Mouse (Mus musculus): Measurements from ENCODE around the gene Ctnnd2. TPM values are rescaled to one million over a fixed set of nuclear protein-coding genes. Genes with fewer than 3 reads are reported as not detected.

The Ctnnd2 gene
- polyA plus RNA-seq, 1 experiment = 0.28 TPM

- no peaks in the 10 kb centered on the region for H3K36me3 ChIP-seq (ENCODE audit: control insufficient read depth, insufficient read depth, low read length)
- no peaks in the 10 kb centered on the region for H3K4me1 ChIP-seq (ENCODE audit: control insufficient read depth, insufficient read depth, low read length)
- TF ChIP-seq CTCF (conservative IDR thresholded peaks at IDR 0.05; ENCODE audit: insufficient read depth, insufficient read length, low read depth, low read length) (no peak), POLR2A (IDR thresholded peaks at IDR 0.05; ENCODE audit: low read depth, low read length) (no peak)
- no peak for DNase-seq
- no peaks in the 10 kb centered on the region for H3K27me3 ChIP-seq (replicated peaks; ENCODE audit: control insufficient read depth, insufficient read depth, low read length)
- H3K27ac ChIP-seq (ENCODE audit: insufficient read depth, low read depth, low read length) = no peak overlapping the region
- WGBS = 74% methylated on average over 5 of the region's 5 CpGs
- H3K4me3 ChIP-seq (ENCODE audit: insufficient read depth, low read depth, low read length) = no peak overlapping the region
These were observed 759.5 kb downstream of the Ctnnd2 start for GRCm38 (mm10) chr15:30931906-30932305.

- Histone ChIP-seq H3K4me3 (ENCODE audit: insufficient read depth, low read depth, low read length) (no peak overlapping the region), H3K4me1 (ENCODE audit: control insufficient read depth, insufficient read depth, low read length) (no peaks in the 10 kb centered on the region), H3K36me3 (ENCODE audit: control insufficient read depth, insufficient read depth, low read length) (no peaks in the 10 kb centered on the region), H3K27me3 (replicated peaks; ENCODE audit: control insufficient read depth, insufficient read depth, low read length) (no peaks in the 10 kb centered on the region), H3K27ac (ENCODE audit: insufficient read depth, low read depth, low read length) (no peak overlapping the region)
- 46% methylated on average over 1 of the region's 1 CpGs for WGBS
- no peak for DNase-seq
- TF ChIP-seq CTCF (conservative IDR thresholded peaks at IDR 0.05; ENCODE audit: insufficient read depth, insufficient read length, low read depth, low read length) (no peak), POLR2A (IDR thresholded peaks at IDR 0.05; ENCODE audit: low read depth, low read length) (no peak)
These were observed 773.5 kb downstream of the Ctnnd2 start for GRCm38 (mm10) chr15:30945863-30946262.

- 76% methylated on average over 4 of the region's 4 CpGs for WGBS
- Histone ChIP-seq H3K36me3 (ENCODE audit: control insufficient read depth, insufficient read depth, low read length) (no peaks in the 10 kb centered on the region), H3K27me3 (replicated peaks; ENCODE audit: control insufficient read depth, insufficient read depth, low read length) (no peaks in the 10 kb centered on the region), H3K27ac (ENCODE audit: insufficient read depth, low read depth, low read length) (no peak overlapping the region), H3K4me1 (ENCODE audit: control insufficient read depth, insufficient read depth, low read length) (no peaks in the 10 kb centered on the region), H3K4me3 (ENCODE audit: insufficient read depth, low read depth, low read length) (no peak overlapping the region)
- TF ChIP-seq POLR2A (IDR thresholded peaks at IDR 0.05; ENCODE audit: low read depth, low read length) (no peak), CTCF (conservative IDR thresholded peaks at IDR 0.05; ENCODE audit: insufficient read depth, insufficient read length, low read depth, low read length) (no peak)
- no peak for DNase-seq
These were observed 786.1 kb downstream of the Ctnnd2 start for GRCm38 (mm10) chr15:30958513-30958912.

- Histone ChIP-seq H3K27ac (ENCODE audit: insufficient read depth, low read depth, low read length) (no peak overlapping the region), H3K36me3 (ENCODE audit: control insufficient read depth, insufficient read depth, low read length) (no peaks in the 10 kb centered on the region), H3K27me3 (replicated peaks; ENCODE audit: control insufficient read depth, insufficient read depth, low read length) (no peaks in the 10 kb centered on the region), H3K4me3 (ENCODE audit: insufficient read depth, low read depth, low read length) (no peak overlapping the region), H3K4me1 (ENCODE audit: control insufficient read depth, insufficient read depth, low read length) (no peaks in the 10 kb centered on the region)
- WGBS = 61% methylated on average over 8 of the region's 8 CpGs
- no peak for TF ChIP-seq POLR2A (IDR thresholded peaks at IDR 0.05; ENCODE audit: low read depth, low read length)
- TF ChIP-seq CTCF (conservative IDR thresholded peaks at IDR 0.05; ENCODE audit: insufficient read depth, insufficient read length, low read depth, low read length) = no peak
- DNase-seq = no peak
These were observed 790.2 kb downstream of the Ctnnd2 start for GRCm38 (mm10) chr15:30962421-30963160.

GRCm38 (mm10) chr15:30964046-30964445, 791.7 kb downstream of the Ctnnd2 start:
- TF ChIP-seq CTCF (conservative IDR thresholded peaks at IDR 0.05; ENCODE audit: insufficient read depth, insufficient read length, low read depth, low read length) (no peak), POLR2A (IDR thresholded peaks at IDR 0.05; ENCODE audit: low read depth, low read length) (no peak)
- no peaks in the 10 kb centered on the region for H3K27me3 ChIP-seq (replicated peaks; ENCODE audit: control insufficient read depth, insufficient read depth, low read length)
- no peaks in the 10 kb centered on the region for H3K4me1 ChIP-seq (ENCODE audit: control insufficient read depth, insufficient read depth, low read length)
- DNase-seq = no peak
- H3K4me3 ChIP-seq (ENCODE audit: insufficient read depth, low read depth, low read length) = no peak overlapping the region
- H3K36me3 ChIP-seq (ENCODE audit: control insufficient read depth, insufficient read depth, low read length) = no peaks in the 10 kb centered on the region
- no peak overlapping the region for H3K27ac ChIP-seq (ENCODE audit: insufficient read depth, low read depth, low read length)
- WGBS = 47% methylated on average over 7 of the region's 7 CpGs

- WGBS = 50% methylated on average over 4 of the region's 4 CpGs
- no peak for DNase-seq
- Histone ChIP-seq H3K27me3 (replicated peaks; ENCODE audit: control insufficient read depth, insufficient read depth, low read length) (no peaks in the 10 kb centered on the region), H3K36me3 (ENCODE audit: control insufficient read depth, insufficient read depth, low read length) (no peaks in the 10 kb centered on the region), H3K4me3 (ENCODE audit: insufficient read depth, low read depth, low read length) (no peak overlapping the region), H3K27ac (ENCODE audit: insufficient read depth, low read depth, low read length) (no peak overlapping the region), H3K4me1 (ENCODE audit: control insufficient read depth, insufficient read depth, low read length) (no peaks in the 10 kb centered on the region)
- no peak for TF ChIP-seq POLR2A (IDR thresholded peaks at IDR 0.05; ENCODE audit: low read depth, low read length)
- TF ChIP-seq CTCF (conservative IDR thresholded peaks at IDR 0.05; ENCODE audit: insufficient read depth, insufficient read length, low read depth, low read length) = no peak
These were observed 792.7 kb downstream of the Ctnnd2 start for GRCm38 (mm10) chr15:30964865-30965679.

GRCm38 (mm10) chr15:30966826-30967225, 794.4 kb downstream of the Ctnnd2 start:
- Histone ChIP-seq H3K27me3 (replicated peaks; ENCODE audit: control insufficient read depth, insufficient read depth, low read length) (no peaks in the 10 kb centered on the region), H3K4me3 (ENCODE audit: insufficient read depth, low read depth, low read length) (no peak overlapping the region), H3K4me1 (ENCODE audit: control insufficient read depth, insufficient read depth, low read length) (no peaks in the 10 kb centered on the region), H3K36me3 (ENCODE audit: control insufficient read depth, insufficient read depth, low read length) (no peaks in the 10 kb centered on the region), H3K27ac (ENCODE audit: insufficient read depth, low read depth, low read length) (no peak overlapping the region)
- TF ChIP-seq POLR2A (IDR thresholded peaks at IDR 0.05; ENCODE audit: low read depth, low read length) (no peak), CTCF (conservative IDR thresholded peaks at IDR 0.05; ENCODE audit: insufficient read depth, insufficient read length, low read depth, low read length) (no peak)
- 96% methylated on average over 7 of the region's 7 CpGs for WGBS
- DNase-seq = no peak
